Mouse (Mus musculus): Measurements from ENCODE around the gene Fbxl15.

GRCm38 (mm10) chr19:46329031-46329641 lies 1.2 kb downstream of the Fbxl15 start:
- TF ChIP-seq GATA1 (IDR thresholded peaks at IDR 0.05; ENCODE audit: low read length) (no peak), TAL1 (IDR thresholded peaks at IDR 0.05; ENCODE audit: low read length) (no peak)

Measured in erythroblast, embryonic 14.5 days (primary cell).